In genomic region chr7:112620322-112621179, GRCm38 (mm10) we compare ENCODE assay signal across 8 mouse cellular contexts. TPM values are rescaled to one million over a fixed set of nuclear protein-coding genes. Genes with fewer than 3 reads are reported as not detected.
A peak's percentile ranks its signal among the peaks of the same experiment; 100 is the strongest.
DNase-seq lines count a peak whose midpoint lies in the region; ATAC-seq and TF ChIP-seq lines count a peak whose summit lies in the region.

No protein-coding gene starts in this region.

- ATAC-seq in heart, embryonic 11.5 days (replicated peaks; ENCODE audit: insufficient number of reproducible peaks, low FRiP score, low TSS enrichment): no peak
- ATAC-seq in intestine, postnatal 0 days: no peak

- H3K79me2 ChIP-seq in myocyte (ENCODE audit: control insufficient read depth, insufficient read depth): no peaks in the 10 kb centered on the region

- H3K27ac ChIP-seq in heart, embryonic 11.5 days (ENCODE audit: low read depth, low read length): no peak overlapping the region
- H3K27ac ChIP-seq in thymus, adult 2 months (ENCODE audit: control insufficient read depth, insufficient read depth, low read length): peak overlapping the region; percentile 29; the same call in 1 of the 2 replicates
- H3K27ac ChIP-seq in intestine, postnatal 0 days (ENCODE audit: low read depth, low read length): no peak overlapping the region; the same call in 1 of the 2 replicates

- DNase-seq in heart, adult 11 months: peak; percentile 88
- DNase-seq in thymus, adult 2 months: no peak
- no peak for DNase-seq in thymus, postnatal 14 days
- no peak for DNase-seq in retina, postnatal 1 day
- DNase-seq in urinary bladder, adult 18-20 months (ENCODE audit: low spot score in 2 of 2): no peak

- 0 out of 2 replicates have a peak, but pooled peaks cover 6% of the 10 kb centered on the region for H3K4me1 ChIP-seq in heart, embryonic 11.5 days (ENCODE audit: control insufficient read depth, insufficient read depth, low read length)
- H3K4me1 ChIP-seq in thymus, adult 2 months (replicated peaks; ENCODE audit: control insufficient read depth, insufficient read depth, low read length): no peaks in the 10 kb centered on the region
- 0 out of 2 replicates have a peak, but pooled peaks cover under 1% of the 10 kb centered on the region for H3K4me1 ChIP-seq in intestine, postnatal 0 days (replicated peaks; ENCODE audit: control insufficient read depth, insufficient read depth, low read length)

- no peak overlapping the region for H3ac ChIP-seq in myocyte (ENCODE audit: control insufficient read depth, insufficient read length)

- H3K27me3 ChIP-seq in heart, embryonic 11.5 days (ENCODE audit: control insufficient read depth, insufficient read depth, low read length): no peaks in the 10 kb centered on the region
- H3K27me3 ChIP-seq in thymus, adult 2 months (ENCODE audit: control insufficient read depth, insufficient read depth, low read length): no peaks in the 10 kb centered on the region
- H3K27me3 ChIP-seq in intestine, postnatal 0 days (replicated peaks; ENCODE audit: control insufficient read depth, insufficient read depth, low read length): no peaks in the 10 kb centered on the region
- no peaks in the 10 kb centered on the region for H3K27me3 ChIP-seq in myocyte (ENCODE audit: control insufficient read depth, insufficient read depth, insufficient read length)

- H3K9me3 ChIP-seq in heart, embryonic 11.5 days (replicated peaks; ENCODE audit: control insufficient read depth, low read length): no peaks in the 10 kb centered on the region
- no peaks in the 10 kb centered on the region for H3K9me3 ChIP-seq in intestine, postnatal 0 days (ENCODE audit: control insufficient read depth)

- WGBS in heart, embryonic 11.5 days (ENCODE audit: insufficient replicate concordance): 78% methylated on average over 22 of the region's 22 CpGs
- 78% methylated on average over 22 of the region's 22 CpGs for WGBS in thymus, adult 2 months
- WGBS in intestine, postnatal 0 days: 47% methylated on average over 22 of the region's 22 CpGs

- no peak overlapping the region for H3K9ac ChIP-seq in heart, embryonic 11.5 days (ENCODE audit: low read depth, low read length)
- no peak overlapping the region for H3K9ac ChIP-seq in intestine, postnatal 0 days (ENCODE audit: low read depth, low read length)

- no peak for TF ChIP-seq POLR2A in thymus, adult 2 months (IDR thresholded peaks at IDR 0.05; ENCODE audit: control insufficient read depth, extremely low read depth, insufficient read depth, low read length, poor library complexity)
- no peak for TF ChIP-seq POLR2A in myocyte (IDR thresholded peaks at IDR 0.05; ENCODE audit: insufficient read length, low read depth)

- TF ChIP-seq CTCF in thymus, adult 2 months (IDR thresholded peaks at IDR 0.05; ENCODE audit: borderline replicate concordance, control insufficient read depth, extremely low read depth, insufficient read depth, low read length, poor library complexity): no peak
- TF ChIP-seq CTCF in intestine, postnatal 0 days (IDR thresholded peaks at IDR 0.05; ENCODE audit: low read depth): no peak

- no peak overlapping the region for H3K4me3 ChIP-seq in heart, embryonic 11.5 days (ENCODE audit: low read depth, low read length)
- H3K4me3 ChIP-seq in thymus, adult 2 months (ENCODE audit: control insufficient read depth, insufficient read depth, low read length): no peak overlapping the region; the same call in 1 of the 2 replicates
- H3K4me3 ChIP-seq in intestine, postnatal 0 days (ENCODE audit: low read depth, low read length): peak overlapping the region; percentile 25
- H3K4me3 ChIP-seq in myocyte: peak overlapping the region; percentile 23

- no peaks in the 10 kb centered on the region for H3K36me3 ChIP-seq in heart, embryonic 11.5 days (ENCODE audit: control insufficient read depth, insufficient read depth, low read length)
- no peaks in the 10 kb centered on the region for H3K36me3 ChIP-seq in thymus, adult 2 months (ENCODE audit: control insufficient read depth, insufficient read depth, low read length)
- no peaks in the 10 kb centered on the region for H3K36me3 ChIP-seq in intestine, postnatal 0 days (ENCODE audit: control insufficient read depth, insufficient read depth)
- H3K36me3 ChIP-seq in myocyte (ENCODE audit: control insufficient read depth, insufficient read depth): no peaks in the 10 kb centered on the region

- H3K4me2 ChIP-seq in heart, embryonic 11.5 days: no peak overlapping the region
- peak overlapping the region; percentile 59 for H3K4me2 ChIP-seq in intestine, postnatal 0 days (replicated peaks; ENCODE audit: low read depth)
- H3K4me2 ChIP-seq in myocyte (ENCODE audit: low read depth): peak overlapping the region; percentile 87

TF ChIP-seq in myocyte, 11 proteins besides CTCF, POLR2A, EP300 and RAD21:
- TF ChIP-seq REST (IDR thresholded peaks at IDR 0.05; ENCODE audit: insufficient read depth, insufficient read length): no peak
- TF ChIP-seq TCF12 (IDR thresholded peaks at IDR 0.05; ENCODE audit: insufficient read depth, poor library complexity, severe bottlenecking): no peak
- TF ChIP-seq E2F4 (IDR thresholded peaks at IDR 0.05; ENCODE audit: insufficient read depth): no peak
- TF ChIP-seq USF1 (IDR thresholded peaks at IDR 0.05; ENCODE audit: low read depth): no peak
- no peak for TF ChIP-seq MYOD1 (IDR thresholded peaks at IDR 0.05; ENCODE audit: control insufficient read depth in 1 of 3, insufficient read length in 2 of 3, low read depth in 2 of 3)
- no peak for TF ChIP-seq MAX (IDR thresholded peaks at IDR 0.05; ENCODE audit: low read depth)
- no peak for TF ChIP-seq TCF3 (IDR thresholded peaks at IDR 0.05; ENCODE audit: insufficient read length, low read depth)
TF ChIP-seq in myocyte: peak in this region for 0.

RNA-seq across cellular contexts. Expression of gene Tead1, which starts 58.6 kb away (rescaled TPM):
- 23.2 and 35.5 TPM in 2 replicates for polyA plus RNA-seq in heart, embryonic 11.5 days (2014; fragmentation: Nextera tagmentation; extraction: Ambion mirVana)
- 3.2 and 4.4 TPM in 2 replicates for polyA plus RNA-seq in thymus, adult 2 months (2012; rRNA removed)
- 7.4 and 10.8 TPM in 2 replicates for polyA plus RNA-seq in intestine, postnatal 0 days (2015; fragmentation: Nextera tagmentation; extraction: Ambion mirVana)
- polyA plus RNA-seq in myocyte (2012; fragmentation: generic; extraction: Trizol): 18.8 TPM

Comparison
In these comparisons a context has a peak if more than half of its experiments do, and no peak if none do; other contexts are left out.
1. H3K4me3 ChIP-seq: peak in intestine, postnatal 0 days (single experiment) and myocyte (single experiment); none in heart, embryonic 11.5 days (single experiment) and thymus, adult 2 months (single experiment).